Mouse (Mus musculus) myocyte (in vitro differentiated cells): ENCODE data around the gene Sucla2. TPM values are rescaled to one million over a fixed set of nuclear protein-coding genes. Genes with fewer than 3 reads are reported as not detected.

ENCODE experiments used
- H3K27me3 ChIP-seq: one replicate; pipeline ENCODE4 v1.6.1; 2011; ENCODE audit not compliant: control insufficient read depth, insufficient read depth, insufficient read length
- H3K36me3 ChIP-seq: one replicate; pipeline ENCODE4 v1.6.1; 2011; ENCODE audit not compliant: control insufficient read depth, insufficient read depth
- H3K4me2 ChIP-seq: one replicate; pipeline ENCODE4 v1.6.1; 2011; ENCODE audit warnings: low read depth, control low read depth
- H3K4me3 ChIP-seq: one replicate; pipeline ENCODE4 v1.5.1; 2011; ENCODE audit warnings: mild to moderate bottlenecking, control low read depth, moderate library complexity
- H3K79me2 ChIP-seq: one replicate; pipeline ENCODE4 v1.6.1; 2011; ENCODE audit not compliant: control insufficient read depth, insufficient read depth
- H3ac ChIP-seq: one replicate; pipeline ENCODE4 v1.6.1; 2011; ENCODE audit not compliant: control insufficient read depth, insufficient read length
- CEBPB ChIP-seq: IDR thresholded peaks from 2 replicates; pipeline ENCODE4 v1.6.1; 2011; ENCODE audit warnings: mild to moderate bottlenecking, moderate library complexity; ENCODE audit not compliant: poor library complexity, insufficient read depth, severe bottlenecking
- E2F4 ChIP-seq: IDR thresholded peaks from one replicate; pipeline ENCODE4 v1.6.1; 2011; ENCODE audit warnings: mild to moderate bottlenecking, control low read depth, moderate library complexity; ENCODE audit not compliant: insufficient read depth
- MAX ChIP-seq: IDR thresholded peaks from one replicate; pipeline ENCODE4 v1.6.1; 2011; ENCODE audit warnings: low read depth, mild to moderate bottlenecking, control low read depth
- MYOD1 ChIP-seq, 3 experiments: IDR thresholded peaks; one replicate each; pipeline ENCODE4 v1.6.1; 2011; ENCODE audit warnings: control low read depth in 2 of 3, low read depth in 2 of 3, mild to moderate bottlenecking in 2 of 3, moderate library complexity in 1 of 3; ENCODE audit not compliant: insufficient read length in 2 of 3, control insufficient read depth in 1 of 3
- MYOG ChIP-seq, 3 experiments: IDR thresholded peaks; one replicate each; pipeline ENCODE4 v1.6.1; 2011; ENCODE audit warnings: control low read depth in 2 of 3, low read depth in 2 of 3, mild to moderate bottlenecking in 2 of 3; ENCODE audit not compliant: insufficient read length in 2 of 3, control insufficient read depth in 1 of 3, insufficient read depth in 1 of 3
- POLR2A ChIP-seq: IDR thresholded peaks from one replicate; pipeline ENCODE4 v1.6.1; 2011; ENCODE audit warnings: low read depth, mild to moderate bottlenecking, control low read depth, moderate library complexity; ENCODE audit not compliant: insufficient read length
- POLR2AphosphoS2 ChIP-seq: IDR thresholded peaks from one replicate; pipeline ENCODE4 v1.6.1; 2011; ENCODE audit warnings: low read depth, control low read depth; ENCODE audit not compliant: insufficient read length
- REST ChIP-seq: IDR thresholded peaks from one replicate; pipeline ENCODE4 v1.6.1; 2011; ENCODE audit warnings: mild to moderate bottlenecking, control low read depth, moderate library complexity; ENCODE audit not compliant: insufficient read depth, insufficient read length
- SRF ChIP-seq: IDR thresholded peaks from one replicate; pipeline ENCODE4 v1.6.1; 2011; ENCODE audit warnings: low read depth; ENCODE audit not compliant: control insufficient read depth, insufficient read length
- TCF12 ChIP-seq: IDR thresholded peaks from one replicate; pipeline ENCODE4 v1.6.1; 2011; ENCODE audit warnings: mild to moderate bottlenecking, control low read depth; ENCODE audit not compliant: poor library complexity, insufficient read depth, severe bottlenecking
- TCF3 ChIP-seq: IDR thresholded peaks from one replicate; pipeline ENCODE4 v1.6.1; 2011; ENCODE audit warnings: low read depth, control low read depth; ENCODE audit not compliant: insufficient read length
- USF1 ChIP-seq: IDR thresholded peaks from one replicate; pipeline ENCODE4 v1.6.1; 2011; ENCODE audit warnings: low read depth, mild to moderate bottlenecking, control low read depth, moderate library complexity
- polyA plus RNA-seq: library from polyadenylated mRNA; unstranded; fragments of >200 nt; fragmentation: generic; extraction: Trizol; gene quantifications from one replicate; pipeline ENCODE4 v1.2.1, GENCODE M21; 2012; ENCODE audit warnings: missing spikeins

The Sucla2 gene
- polyA plus RNA-seq, 1 experiment, result 59.5 TPM

- Histone ChIP-seq H3ac (no peak overlapping the region), H3K27me3 (no peaks in the 10 kb centered on the region), H3K79me2 (no peaks in the 10 kb centered on the region), H3K36me3 (no peaks in the 10 kb centered on the region), H3K4me2 (no peak overlapping the region), H3K4me3 (no peak overlapping the region)
- no peak for TF ChIP-seq POLR2AphosphoS2
- no peak for TF ChIP-seq SRF
- TF ChIP-seq MYOG (IDR thresholded peaks at IDR 0.05; ENCODE audit: control insufficient read depth in 1 of 3, insufficient read depth in 1 of 3, insufficient read length in 2 of 3, low read depth in 2 of 3), result no peak
- TF ChIP-seq USF1, result no peak
Measured at GRCm38 (mm10) chr14:73479771-73480170, 45.3 kb upstream of the Sucla2 start.

DNA sequence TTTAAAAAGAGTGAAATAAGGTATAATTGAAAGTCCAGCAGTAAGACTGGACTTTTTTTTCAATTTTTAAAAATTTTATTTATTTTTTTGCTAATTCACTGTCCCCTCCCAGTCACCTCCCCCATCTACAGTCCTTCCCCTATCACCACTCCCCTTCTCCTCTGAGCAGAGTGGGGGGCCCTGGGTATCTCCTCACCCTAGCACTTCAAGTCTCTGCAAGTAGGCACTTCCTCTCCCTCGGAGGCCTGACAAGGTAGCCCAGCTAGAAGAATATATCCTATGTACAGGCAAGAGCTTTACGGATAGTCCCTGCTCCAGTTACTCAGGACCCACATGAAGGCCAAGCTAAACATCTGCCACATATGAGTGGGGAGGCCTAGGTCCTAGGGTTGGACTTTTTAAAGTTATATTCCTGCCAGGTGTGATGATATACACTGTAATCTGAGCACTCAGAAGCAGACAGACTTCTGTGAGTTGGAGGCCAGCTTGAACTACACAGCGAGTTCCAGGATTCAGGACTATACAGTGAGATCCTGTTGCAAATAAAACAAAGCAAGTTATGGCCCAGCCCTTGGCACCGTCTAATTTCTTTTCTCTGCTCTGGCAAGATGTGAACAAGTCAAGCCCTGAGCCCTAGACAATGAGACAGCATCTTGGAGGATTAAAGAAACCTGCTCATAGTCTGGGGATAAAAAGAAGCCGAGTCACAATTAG is 41.4 kb upstream of the Sucla2 start:
- Histone ChIP-seq H3K79me2 (no peaks in the 10 kb centered on the region), H3K36me3 (no peaks in the 10 kb centered on the region), H3K4me3 (no peak overlapping the region), H3ac (no peak overlapping the region), H3K27me3 (no peaks in the 10 kb centered on the region), H3K4me2 (no peak overlapping the region)
- TF ChIP-seq REST, result no peak
- no peak for TF ChIP-seq POLR2A
- no peak for TF ChIP-seq TCF12
- TF ChIP-seq CEBPB, result no peak
- TF ChIP-seq POLR2AphosphoS2, result no peak
- no peak for TF ChIP-seq TCF3
- TF ChIP-seq MYOD1 (IDR thresholded peaks at IDR 0.05; ENCODE audit: control insufficient read depth in 1 of 3, insufficient read length in 2 of 3, low read depth in 2 of 3), result no peak
- TF ChIP-seq MAX, result no peak
- no peak for TF ChIP-seq SRF
- TF ChIP-seq MYOG (IDR thresholded peaks at IDR 0.05; ENCODE audit: control insufficient read depth in 1 of 3, insufficient read depth in 1 of 3, insufficient read length in 2 of 3, low read depth in 2 of 3), result no peak
- TF ChIP-seq USF1, result no peak

DNA sequence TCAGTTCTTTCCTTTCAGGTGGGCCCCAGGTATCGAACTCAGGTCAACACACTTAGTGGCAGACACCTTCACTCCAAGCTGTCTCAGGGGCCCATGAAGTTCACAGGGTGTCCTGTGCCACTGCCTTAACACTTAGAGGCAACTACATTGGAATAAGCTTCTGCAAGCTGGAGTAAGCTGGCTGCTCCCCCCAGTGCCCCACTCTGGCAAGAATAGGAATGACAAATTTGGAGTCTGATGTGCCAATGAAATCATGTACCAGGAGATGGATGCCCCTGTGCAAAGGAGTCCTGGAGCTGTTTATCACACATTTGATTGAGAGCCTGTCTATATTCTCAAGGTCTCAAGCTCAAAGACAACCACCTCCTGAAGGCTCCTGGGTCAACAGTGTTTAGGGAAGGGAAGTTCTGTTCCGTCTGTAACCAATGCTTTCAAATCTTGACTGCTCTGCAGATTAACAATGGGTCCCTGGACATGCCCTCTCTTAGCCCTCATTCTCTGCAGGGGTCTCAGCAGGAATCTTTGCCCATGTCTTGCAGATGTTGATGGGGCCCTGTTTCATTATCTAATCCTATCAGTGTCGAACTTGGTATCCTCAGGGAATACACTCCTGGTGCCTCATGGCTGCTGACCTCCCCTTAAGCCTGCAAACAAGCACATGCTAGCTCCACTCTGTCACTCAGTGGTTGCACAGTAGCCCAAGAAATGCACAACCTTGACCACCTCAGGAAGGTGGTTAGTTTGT is 40.6 kb upstream of the Sucla2 start:
- no peak overlapping the region for H3K4me2 ChIP-seq
- TF ChIP-seq REST (no peak), CEBPB (no peak), MAX (no peak), MYOG (IDR thresholded peaks at IDR 0.05; ENCODE audit: control insufficient read depth in 1 of 3, insufficient read depth in 1 of 3, insufficient read length in 2 of 3, low read depth in 2 of 3) (no peak)
- no peaks in the 10 kb centered on the region for H3K36me3 ChIP-seq
- no peak overlapping the region for H3K4me3 ChIP-seq
- H3K79me2 ChIP-seq, result no peaks in the 10 kb centered on the region
- no peak overlapping the region for H3ac ChIP-seq
- H3K27me3 ChIP-seq, result no peaks in the 10 kb centered on the region

DNA sequence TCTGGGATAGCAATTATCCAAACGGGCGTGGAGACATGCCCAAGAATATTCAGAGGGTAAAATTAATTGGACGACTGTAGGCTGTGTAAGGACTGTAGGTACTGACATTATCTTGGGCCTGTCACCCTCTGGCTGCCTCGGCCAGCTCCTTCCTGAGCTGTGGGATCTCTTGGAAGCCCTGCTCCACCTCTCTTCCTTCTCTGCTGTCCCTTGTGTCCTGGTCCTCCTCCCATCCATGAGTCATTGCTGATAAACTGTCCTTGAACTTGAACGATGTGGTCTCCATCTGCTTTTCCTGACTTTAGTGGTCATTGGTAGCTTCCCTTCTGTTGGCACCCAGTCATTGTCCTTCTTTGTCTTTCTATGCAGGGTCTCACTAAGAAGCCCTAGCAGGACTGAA is 38.5 kb upstream of the Sucla2 start:
- H3ac ChIP-seq, result no peak overlapping the region
- H3K79me2 ChIP-seq, result no peaks in the 10 kb centered on the region
- H3K36me3 ChIP-seq, result no peaks in the 10 kb centered on the region
- H3K4me2 ChIP-seq, result no peak overlapping the region
- H3K27me3 ChIP-seq, result no peaks in the 10 kb centered on the region
- no peak overlapping the region for H3K4me3 ChIP-seq
- no peak for TF ChIP-seq TCF12

GRCm38 (mm10) chr14:73493356-73493755 is 31.8 kb upstream of the Sucla2 start:
- Histone ChIP-seq H3K27me3 (no peaks in the 10 kb centered on the region), H3K36me3 (no peaks in the 10 kb centered on the region), H3K79me2 (no peaks in the 10 kb centered on the region), H3ac (no peak overlapping the region), H3K4me2 (no peak overlapping the region), H3K4me3 (no peak overlapping the region)
- TF ChIP-seq USF1 (no peak), TCF3 (no peak), MYOG (IDR thresholded peaks at IDR 0.05; ENCODE audit: control insufficient read depth in 1 of 3, insufficient read depth in 1 of 3, insufficient read length in 2 of 3, low read depth in 2 of 3) (no peak), MAX (no peak), TCF12 (no peak), SRF (no peak), MYOD1 (IDR thresholded peaks at IDR 0.05; ENCODE audit: control insufficient read depth in 1 of 3, insufficient read length in 2 of 3, low read depth in 2 of 3) (no peak), POLR2A (no peak), E2F4 (no peak), CEBPB (no peak), POLR2AphosphoS2 (no peak), REST (no peak)
